Mouse (Mus musculus): ENCODE results near the gene Pik3cd.
"Not testable (repeated sequence)": the region's sequence is repeated elsewhere in the genome, so short reads cannot be mapped to it uniquely, and the experiment has no call there.

The Pik3cd gene

GRCm38 (mm10) chr4:149702210-149702979, at the start of gene Pik3cd:
TSS of gene Pik3cd (minus strand) at chr4:149702571.
- DNase-seq (ENCODE audit: low read depth, low spot score): no peak

GRCm38 (mm10) chr4:149750671-149751070, 48.3 kb upstream of the Pik3cd start:
- DNase-seq (ENCODE audit: low read depth, low spot score): no peak

DNA sequence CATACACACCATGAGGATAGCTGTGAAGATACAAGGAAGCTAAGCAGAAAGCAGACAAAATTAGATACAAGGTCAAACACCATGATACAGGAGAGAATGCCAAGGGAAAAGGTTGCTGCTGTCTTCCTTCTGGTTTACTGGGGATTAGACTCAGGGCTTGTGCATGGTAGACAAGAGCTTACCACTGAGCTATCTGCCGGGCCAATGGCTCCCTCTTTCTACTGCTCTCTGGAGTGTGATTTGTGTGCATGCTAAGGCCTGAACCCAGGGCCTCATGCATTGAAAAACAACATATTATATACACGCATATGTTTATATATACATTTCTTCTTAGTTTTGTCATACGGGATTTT, 47.3 kb upstream of the Pik3cd start:
- DNase-seq (ENCODE audit: low read depth, low spot score): not testable (repeated sequence)

DNA sequence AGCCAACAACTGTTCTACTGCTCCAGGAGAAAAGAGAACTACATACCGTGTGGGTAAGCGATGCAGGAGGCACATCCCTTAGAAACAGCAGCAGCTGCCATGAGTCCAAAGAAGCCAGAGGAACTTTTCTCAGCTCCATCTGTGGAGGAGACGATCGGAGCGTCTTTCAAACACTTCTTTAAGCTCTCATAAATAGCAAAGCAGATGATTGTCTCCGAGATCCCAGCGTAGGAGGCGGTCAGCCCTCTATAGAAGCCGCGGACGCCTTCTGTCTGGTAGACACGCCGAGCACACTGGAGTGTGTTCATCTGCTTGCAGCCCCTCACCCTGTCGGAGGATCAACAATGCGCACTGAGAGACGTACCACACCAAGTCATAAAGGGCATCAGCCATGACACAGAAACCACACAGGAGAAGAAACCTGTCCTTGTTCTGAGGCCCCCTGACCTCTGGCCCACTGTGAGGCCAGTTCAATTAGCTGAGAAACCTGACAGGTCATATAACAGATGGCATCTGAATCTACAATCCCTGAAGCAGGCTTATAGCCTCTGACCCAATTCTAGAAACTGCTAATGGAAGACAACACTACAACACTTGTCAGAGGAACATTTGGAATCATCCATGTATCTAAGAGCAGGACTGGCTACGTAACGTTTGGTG, 46.8 kb upstream of the Pik3cd start:
- DNase-seq (ENCODE audit: low read depth, low spot score): no peak

DNA sequence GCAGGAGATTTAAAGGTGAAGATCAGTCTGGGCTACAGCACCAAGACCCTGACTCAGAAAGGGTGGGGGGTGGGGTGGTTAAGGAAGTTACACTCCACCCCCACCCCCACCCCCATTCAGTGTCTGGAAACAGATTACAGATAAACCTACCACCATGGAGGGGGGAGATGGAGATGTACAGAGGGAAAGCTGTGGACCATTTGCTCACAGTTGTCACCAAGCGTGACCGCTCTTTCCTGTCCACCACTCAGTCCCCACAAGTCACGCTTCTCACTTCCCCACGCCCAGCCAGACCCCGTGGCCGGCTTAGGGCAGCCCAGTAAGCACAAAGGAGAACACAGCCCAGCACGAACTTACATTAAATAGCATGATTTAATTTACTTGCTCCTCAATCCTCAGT, 41.7 kb upstream of the Pik3cd start:
- no peak for DNase-seq (ENCODE audit: low read depth, low spot score)

DNA sequence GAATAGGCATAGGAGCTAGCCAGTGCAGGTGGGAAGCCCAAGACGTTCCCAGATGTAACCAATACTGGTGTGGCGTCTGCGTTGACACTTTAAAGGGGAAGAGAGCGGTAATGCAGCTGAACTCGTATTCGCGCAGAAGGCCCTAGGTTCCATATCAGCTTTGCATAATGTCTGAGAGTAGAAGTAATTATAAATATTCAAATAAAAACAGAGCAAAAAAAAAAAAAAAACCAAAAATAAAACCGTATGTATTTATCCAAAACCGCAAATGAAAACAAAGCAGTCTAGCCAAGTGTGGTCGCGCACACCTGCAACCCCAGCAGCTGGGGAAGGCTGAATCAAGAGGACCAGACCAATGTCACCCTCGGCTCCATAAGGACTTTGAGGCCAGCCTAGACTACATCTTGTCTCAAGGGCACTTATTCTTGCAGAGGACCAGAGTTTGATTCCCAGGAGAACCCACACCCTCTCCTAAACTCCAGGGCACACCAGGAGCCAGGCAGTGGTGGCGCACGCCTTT, 39.7 kb upstream of the Pik3cd start:
- no peak for DNase-seq (ENCODE audit: low read depth, low spot score)

DNA sequence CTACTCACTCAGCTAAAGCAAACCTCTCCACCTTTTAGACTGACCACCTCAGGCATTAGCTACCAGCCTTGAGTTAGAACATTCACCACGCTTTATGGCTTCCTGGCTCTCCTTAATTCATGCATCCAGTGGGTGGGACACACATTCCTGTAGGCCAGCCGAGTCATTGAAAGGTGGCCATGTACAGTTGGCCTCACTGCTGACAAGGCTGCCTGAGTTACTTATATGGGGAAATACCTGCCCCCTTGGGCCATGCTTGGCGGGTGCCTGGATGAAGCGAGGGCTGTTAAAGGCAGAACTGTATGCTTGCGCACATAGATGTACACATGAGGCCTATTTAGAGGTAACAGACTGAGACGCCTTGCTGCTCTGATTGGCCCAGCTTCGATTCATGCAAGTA, 37.9 kb upstream of the Pik3cd start:
- DNase-seq (ENCODE audit: low read depth, low spot score): no peak

DNA sequence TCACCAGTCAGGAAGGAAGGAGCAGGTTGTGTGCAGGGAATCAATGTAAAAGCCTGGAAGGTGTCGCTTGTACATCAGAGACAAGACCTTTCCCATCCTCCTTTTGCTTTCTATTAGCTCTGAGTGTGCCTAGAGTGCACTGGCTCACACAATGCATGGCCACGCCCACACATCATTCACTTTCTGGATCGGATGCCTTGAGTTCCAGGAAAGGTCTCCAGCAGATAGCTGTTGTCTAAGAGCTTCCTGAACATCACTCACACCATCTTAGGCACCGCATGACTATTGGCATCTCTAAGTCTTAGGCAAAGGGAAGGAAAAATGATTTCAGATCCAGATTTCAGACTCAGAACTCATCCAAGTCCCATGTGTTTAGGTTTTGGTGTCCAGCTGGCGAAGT, 37.1 kb upstream of the Pik3cd start:
- DNase-seq (ENCODE audit: low read depth, low spot score): peak; percentile 84

GRCm38 (mm10) chr4:149737383-149738324, 35.3 kb upstream of the Pik3cd start, which contains the start of gene Tmem201:
TSS of gene Tmem201 (minus strand) at chr4:149738044.
- peak; percentile 96 for DNase-seq (ENCODE audit: low read depth, low spot score)

GRCm38 (mm10) chr4:149736581-149736980, 34.2 kb upstream of the Pik3cd start:
- no peak for DNase-seq (ENCODE audit: low read depth, low spot score)

- DNase-seq (ENCODE audit: low read depth, low spot score): no peak
Observed at GRCm38 (mm10) chr4:149735624-149736250, 33.4 kb upstream of the Pik3cd start.

DNA sequence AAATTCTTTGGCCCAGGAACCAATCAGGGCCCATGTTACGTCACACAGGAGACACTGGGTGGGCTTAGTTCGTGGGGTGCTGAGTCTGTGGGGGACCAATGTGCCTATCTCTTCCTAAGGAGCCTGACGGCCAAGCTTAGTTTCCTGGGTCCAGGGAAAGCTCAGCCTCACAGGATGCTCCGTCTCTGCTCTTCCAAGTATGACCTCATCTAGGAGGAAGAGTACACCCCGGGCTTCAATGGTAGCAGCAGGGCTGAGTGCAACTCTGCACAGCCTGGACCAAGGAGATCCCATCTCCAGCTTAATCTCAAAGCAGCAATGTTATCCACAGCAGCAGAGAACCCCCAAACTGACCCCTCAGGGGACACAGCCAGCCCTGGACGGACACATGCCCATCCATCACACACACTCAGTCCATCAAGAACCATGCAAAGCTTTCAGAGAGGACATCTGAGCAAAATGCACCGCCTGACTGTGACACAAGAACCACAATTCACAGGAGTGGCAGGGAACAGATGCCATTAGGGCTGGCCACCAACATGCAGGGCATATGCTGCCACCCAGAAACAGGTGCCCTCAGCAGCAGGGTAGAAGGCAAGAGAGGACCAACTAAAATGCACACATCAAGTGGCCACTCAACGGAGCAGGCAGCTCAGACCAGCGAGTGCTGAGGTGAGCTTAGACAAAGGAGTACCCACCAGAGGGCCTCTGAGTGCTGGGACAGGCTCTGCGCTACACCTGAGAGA, 32.5 kb upstream of the Pik3cd start:
- no peak for DNase-seq (ENCODE audit: low read depth, low spot score)

- DNase-seq (ENCODE audit: low read depth, low spot score): no peak
Observed at GRCm38 (mm10) chr4:149734246-149734645, 31.9 kb upstream of the Pik3cd start.

GRCm38 (mm10) chr4:149733748-149734147, 31.4 kb upstream of the Pik3cd start:
- DNase-seq (ENCODE audit: low read depth, low spot score): no peak

- no peak for DNase-seq (ENCODE audit: low read depth, low spot score)
Observed at GRCm38 (mm10) chr4:149732800-149733199, 30.4 kb upstream of the Pik3cd start.

DNA sequence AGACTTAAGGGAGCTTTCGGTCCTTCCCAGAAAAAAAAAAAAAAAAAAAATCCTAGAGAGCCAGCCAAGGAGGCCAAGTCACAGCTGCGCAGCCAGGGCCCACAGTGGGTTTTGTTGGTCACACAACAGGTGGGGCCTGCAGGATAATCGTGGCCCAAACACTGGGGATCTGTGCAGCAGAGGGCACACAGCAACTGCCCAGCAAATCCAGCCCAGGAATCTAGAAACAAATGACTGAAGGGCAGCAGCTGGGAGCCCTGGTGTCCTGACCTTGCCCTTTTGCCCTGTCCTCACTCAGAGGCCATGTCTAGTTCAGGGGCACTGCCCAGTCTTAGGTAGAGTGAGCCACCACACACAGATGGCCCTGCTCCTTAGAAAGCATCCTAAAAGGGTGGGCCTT, 29.9 kb upstream of the Pik3cd start:
- DNase-seq (ENCODE audit: low read depth, low spot score): no peak

DNA sequence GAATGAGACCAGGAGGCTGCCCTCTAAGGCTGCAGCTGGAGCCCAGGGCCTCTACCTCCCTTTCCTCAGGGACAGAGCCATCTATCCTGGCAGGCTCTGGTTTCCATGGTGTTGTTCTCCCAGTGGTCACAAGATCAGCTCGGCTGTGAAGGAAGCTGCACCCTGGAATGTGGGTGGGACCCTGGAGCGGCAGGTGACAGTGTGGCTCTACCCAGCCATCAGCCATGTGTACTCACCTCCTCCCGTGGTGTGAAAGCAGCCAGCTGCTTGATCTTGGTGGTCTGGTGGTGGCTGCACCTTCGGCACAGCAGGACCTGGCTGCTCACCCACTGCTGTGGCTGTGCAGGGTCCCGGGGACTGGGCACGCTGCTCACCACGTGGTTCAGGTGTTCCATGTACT, 28.5 kb upstream of the Pik3cd start:
- peak; percentile 82 for DNase-seq (ENCODE audit: low read depth, low spot score)

DNA sequence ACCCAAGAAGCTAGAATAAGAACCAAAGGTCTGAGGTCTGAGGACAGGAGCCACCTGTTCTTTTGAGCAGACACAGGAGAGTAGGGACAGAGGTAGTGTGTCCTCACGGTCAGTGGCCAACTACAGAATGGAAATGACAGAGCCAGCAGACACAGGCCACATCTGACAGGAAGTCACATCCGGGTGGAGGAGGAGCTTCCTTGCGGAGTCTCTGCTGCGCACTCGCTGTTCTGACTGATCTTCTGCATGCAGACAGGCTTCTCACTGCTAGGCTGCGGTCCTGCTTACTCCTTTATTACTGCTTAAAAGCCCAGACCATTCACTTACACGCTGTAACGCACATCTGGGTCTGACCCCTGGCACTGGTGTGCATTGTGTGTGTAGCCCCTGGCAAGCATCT, 26.4 kb upstream of the Pik3cd start:
- DNase-seq (ENCODE audit: low read depth, low spot score): no peak

- DNase-seq (ENCODE audit: low read depth, low spot score): no peak
Observed at GRCm38 (mm10) chr4:149727636-149728035, 25.3 kb upstream of the Pik3cd start.

GRCm38 (mm10) chr4:149725661-149726350, 23.4 kb upstream of the Pik3cd start:
- DNase-seq (ENCODE audit: low read depth, low spot score): peak; percentile 75
